Mouse (Mus musculus) lung, postnatal 4 days (tissue): ENCODE results near the gene Selenow.

Experiments used
- DNase-seq, 2 experiments: peaks; one replicate each; pipeline ENCODE4 v3.0.0; 2021

The Selenow gene

DNA sequence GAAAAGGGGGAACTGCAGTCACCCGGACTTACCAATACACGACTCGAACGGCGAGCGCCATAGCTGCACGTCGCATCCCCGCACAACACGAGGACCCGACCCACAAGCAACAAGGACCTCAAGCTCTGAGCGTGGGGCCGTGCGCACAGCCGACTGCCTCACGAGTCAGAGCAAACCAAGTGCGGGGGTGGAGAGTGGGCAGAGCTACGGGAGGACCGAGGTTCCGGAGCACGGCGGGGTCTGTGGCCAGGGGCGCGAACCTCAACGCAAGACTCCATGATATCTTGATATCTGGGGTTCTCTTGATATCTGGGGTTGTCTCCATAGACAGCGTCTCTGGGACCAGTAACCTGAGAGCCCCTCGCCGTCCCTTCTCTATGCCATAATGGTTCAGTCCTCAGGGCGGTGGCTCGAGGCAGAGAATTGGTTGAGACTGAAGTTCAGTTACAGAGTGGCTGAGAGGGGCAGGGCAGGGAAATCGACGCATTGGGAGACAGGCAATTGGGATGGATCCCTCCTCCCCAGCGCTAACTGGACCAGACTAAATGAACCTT is at the start of gene Selenow:
TSS of gene Selenow (minus strand) at position 183 of the 554 bp plus-strand sequence.
- peak; percentile 92 to 93 for DNase-seq

DNA sequence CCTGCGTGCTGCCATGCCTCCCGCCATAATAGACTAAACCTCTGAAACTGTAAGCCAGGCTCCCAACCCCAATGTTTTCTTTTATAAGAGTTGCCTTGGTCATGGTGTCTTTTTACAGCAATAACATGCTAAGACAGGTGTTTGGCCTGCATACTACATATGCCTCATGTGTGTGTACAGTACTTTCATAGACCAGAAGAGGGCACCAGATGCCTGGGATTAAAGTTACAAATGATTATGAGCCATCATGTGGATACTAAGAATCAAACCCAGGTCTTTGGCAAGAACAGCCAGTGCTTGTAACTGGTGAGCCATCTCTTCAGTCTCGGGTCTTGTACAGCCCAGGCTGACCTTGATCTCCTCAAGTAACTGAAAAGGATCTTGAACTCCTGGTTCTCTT is 47.5 kb upstream of the Selenow start:
- no peak for DNase-seq

DNA sequence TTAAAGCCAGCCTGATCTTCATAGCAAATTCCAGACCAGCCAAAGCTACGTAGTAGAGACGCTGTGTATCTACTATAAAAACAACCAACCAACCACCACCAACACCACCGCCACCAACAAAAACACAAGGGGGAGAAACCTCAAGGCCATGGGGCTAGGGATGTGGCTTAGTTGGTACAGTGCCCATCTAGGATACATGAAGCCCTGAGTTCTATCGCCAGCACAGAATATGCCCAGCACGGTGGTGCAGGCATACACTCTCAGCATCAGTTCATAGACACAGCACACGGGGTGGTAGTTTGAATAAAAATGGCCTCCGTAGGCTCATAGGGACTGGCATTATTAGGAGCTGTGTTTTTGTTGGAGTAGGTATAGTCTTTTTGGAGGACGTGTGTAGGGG is 46.1 kb upstream of the Selenow start:
- DNase-seq = no peak

DNA sequence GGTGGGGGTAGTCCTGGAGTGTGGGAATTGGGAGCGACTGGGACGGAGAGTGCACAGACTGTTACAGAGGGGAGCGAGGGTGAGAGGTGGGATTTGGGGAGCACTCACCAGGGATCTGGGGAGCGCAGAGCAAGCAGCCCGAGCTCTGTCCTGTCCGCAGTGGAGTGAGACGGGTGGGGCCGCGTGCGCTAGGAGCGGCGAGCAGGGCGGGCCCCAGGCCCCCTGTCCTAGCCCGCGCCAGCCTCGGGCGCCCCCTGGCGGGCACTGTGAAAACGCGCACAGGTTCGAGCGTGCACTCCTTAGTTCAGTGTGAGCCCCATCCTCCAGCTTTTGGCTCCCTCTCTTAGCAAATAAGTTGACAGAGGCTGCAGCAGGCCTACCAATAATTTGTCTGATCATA is 45.1 kb upstream of the Selenow start, which contains the start of gene Ehd2:
TSS of gene Ehd2 (minus strand) at position 256 of the 400 bp plus-strand sequence.
- DNase-seq = peak; percentile 90 to 92

- no peak for DNase-seq
Measured at GRCm38 (mm10) chr7:15966489-15966888, 44.3 kb upstream of the Selenow start.

- no peak for DNase-seq
Measured at GRCm38 (mm10) chr7:15963798-15964652, 41.8 kb upstream of the Selenow start.

DNA sequence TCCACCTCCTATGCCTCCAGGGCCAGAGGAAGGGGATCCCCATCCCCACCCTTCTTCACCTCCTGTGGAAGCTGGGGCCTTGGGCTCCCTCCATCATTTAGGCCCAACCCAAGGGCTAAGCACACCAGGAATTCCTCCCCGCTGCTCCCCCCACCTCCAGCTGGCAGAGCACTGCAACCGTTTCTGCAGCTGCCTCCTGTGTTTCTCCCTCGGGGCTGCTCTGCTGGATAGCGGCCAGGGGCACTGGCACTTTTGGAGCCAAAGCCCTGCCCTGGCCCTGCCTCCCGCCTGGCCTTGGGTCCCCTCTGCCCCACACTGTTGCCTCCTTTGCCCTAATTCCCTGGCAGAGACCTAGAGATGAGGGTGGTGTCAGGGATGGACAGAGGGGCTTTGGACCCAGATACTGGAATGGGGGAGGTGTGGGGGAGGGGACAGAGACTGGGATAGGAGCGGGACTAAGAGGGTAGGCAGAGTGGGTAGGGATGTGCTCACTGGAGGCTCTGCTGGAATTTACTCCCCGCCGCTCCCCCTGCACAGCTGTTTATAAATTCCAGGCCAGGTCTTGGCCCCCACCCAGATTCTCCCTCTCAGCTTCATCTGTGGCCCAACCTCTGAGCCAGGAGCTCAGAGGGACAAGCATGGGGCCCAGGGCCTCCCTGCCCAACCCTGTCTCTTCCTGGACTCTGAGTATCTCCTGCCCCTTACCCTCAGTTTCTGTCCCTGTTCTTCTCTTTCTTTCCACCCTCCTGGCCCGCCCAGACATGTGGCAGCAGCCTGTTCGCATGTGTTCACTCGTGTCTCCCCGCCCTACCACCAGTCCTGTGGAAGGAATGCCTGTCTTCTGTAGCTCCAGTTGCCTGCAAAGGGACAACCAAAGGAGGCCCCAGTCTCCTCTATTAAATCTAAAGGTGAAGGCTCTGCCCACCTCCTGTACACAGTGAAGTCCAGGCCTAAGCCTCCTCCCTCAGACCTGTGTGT is 40.4 kb upstream of the Selenow start:
- DNase-seq = peak; percentile 89 to 95

GRCm38 (mm10) chr7:15961798-15962197 is 39.6 kb upstream of the Selenow start:
- DNase-seq = no peak

GRCm38 (mm10) chr7:15961239-15961638 is 39.0 kb upstream of the Selenow start:
- peak in 1 of 2 experiments; percentile 74 for DNase-seq

GRCm38 (mm10) chr7:15960691-15961090 is 38.5 kb upstream of the Selenow start:
- peak in 1 of 2 experiments; percentile 57 for DNase-seq

- DNase-seq = peak; percentile 69 to 77
Measured at GRCm38 (mm10) chr7:15956143-15956542, 33.9 kb upstream of the Selenow start.

- peak; percentile 68 to 85 for DNase-seq
Measured at GRCm38 (mm10) chr7:15955509-15955908, 33.3 kb upstream of the Selenow start.

GRCm38 (mm10) chr7:15954978-15955443 is 32.8 kb upstream of the Selenow start:
- peak; percentile 87 to 92 for DNase-seq

- no peak for DNase-seq
Measured at GRCm38 (mm10) chr7:15954436-15954835, 32.2 kb upstream of the Selenow start.

DNA sequence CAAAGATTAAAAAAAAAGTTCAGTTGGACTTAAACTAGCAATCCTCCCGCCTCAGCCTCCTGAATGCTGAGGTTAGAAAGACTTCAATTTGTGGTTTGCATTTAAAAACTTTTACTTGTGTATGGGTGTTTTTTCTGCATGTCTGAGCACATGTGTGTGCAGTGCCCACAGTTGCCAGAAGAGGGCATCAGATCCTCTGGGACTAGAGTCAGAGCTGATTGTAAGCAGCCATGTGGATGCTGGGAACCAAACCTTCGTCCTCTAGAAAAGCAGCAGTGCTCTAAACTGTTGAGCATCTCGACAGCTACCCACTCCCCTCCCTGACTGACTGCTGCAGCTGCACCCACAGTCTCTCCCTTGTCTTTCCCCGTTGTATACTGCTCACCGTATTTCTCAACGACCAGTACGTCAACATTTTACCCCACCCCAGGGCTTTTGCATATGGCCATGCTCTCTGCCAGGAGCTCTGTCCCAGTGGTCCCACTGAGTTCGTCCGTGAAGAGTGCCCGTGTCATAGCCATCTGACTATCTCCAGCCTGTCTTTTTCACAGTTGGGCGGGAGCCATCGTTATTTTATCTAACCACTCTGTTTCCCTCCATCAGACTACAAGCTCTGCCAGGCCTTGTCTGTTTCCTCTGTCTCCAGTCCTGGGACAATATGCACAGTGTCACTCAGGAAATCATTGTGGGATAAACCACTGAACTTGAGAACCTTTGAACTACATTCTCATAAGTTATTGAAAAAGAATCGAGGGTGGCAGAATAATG is 31.3 kb upstream of the Selenow start:
- DNase-seq = peak in 1 of 2 experiments; percentile 24

- DNase-seq = peak in 1 of 2 experiments; percentile 36
Measured at GRCm38 (mm10) chr7:15952416-15952815, 30.2 kb upstream of the Selenow start.

DNA sequence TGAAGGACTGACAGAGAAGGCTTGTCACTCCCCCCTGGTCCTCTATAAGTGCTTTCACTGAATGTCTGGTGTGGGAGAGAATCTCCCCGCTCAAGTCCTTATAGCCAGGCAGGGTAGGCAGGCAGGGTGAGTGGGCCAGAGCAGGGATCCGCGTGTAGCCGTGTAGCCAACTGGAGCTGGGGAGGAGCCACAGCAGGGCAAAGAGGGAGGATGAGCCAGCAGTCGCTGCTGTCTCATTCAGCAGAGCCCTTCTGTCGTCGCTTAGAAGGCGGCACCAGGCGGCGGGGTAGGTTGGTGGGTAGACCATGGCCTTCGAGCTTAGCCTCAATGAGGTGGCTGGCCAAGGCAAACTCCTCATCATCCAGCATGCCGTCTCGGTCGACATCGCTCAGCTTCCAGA is 27.8 kb upstream of the Selenow start:
- DNase-seq = no peak

DNA sequence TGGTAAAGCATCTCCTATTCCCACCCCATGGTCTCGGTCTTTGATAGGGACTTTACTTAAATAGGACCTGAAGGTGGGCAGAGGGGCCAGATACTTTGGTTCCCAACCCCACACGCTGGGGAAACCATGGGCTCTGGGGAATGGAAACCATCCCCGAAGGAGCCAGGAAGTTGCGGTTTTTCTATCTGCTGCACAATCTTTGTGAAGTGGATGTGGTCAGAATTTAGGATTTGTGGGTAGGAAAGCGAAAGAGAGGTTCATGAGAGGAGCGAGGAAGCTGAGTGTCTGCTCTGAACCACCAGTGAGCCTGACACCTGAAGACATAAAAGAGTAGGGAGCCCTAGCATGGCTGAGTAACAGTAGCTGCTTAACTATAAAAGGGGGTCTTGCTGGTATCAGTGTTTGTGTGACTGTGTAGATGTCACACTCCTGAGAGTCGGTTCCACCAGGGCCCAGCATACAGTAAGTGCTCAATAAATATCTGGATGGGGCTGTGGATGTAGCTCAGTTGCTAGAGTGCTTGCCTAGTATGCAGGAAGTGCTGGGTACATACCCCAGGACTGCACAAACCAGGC is 27.1 kb upstream of the Selenow start:
- no peak for DNase-seq

DNA sequence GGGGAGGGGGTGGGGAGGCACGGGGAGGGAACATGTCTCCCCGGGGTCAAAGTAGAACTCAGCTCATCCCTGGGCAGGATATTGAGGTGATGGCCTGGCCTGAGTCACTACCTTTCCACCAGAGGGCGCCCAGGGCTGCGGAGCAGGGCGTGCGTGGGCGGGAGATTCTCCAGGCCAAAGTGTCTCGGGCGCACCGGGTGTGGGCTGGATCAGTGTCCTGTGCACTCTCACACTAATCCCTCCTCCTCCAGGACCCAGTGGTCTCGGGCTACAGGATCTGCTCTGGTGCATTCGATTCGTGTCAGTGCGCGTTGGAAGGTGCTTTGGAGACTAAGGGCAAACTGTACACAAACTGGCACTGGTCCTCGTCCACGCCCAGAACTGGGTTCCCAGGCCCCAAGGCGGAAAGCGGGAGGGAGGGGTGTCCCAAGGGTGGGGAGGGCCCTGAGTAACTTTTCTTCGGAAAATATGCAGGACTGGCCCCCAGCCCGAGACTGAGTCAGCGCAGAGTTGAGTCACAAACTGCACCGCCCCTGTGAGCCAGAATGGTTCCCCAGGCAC is 26.3 kb upstream of the Selenow start:
- DNase-seq = peak; percentile 89 to 91

DNA sequence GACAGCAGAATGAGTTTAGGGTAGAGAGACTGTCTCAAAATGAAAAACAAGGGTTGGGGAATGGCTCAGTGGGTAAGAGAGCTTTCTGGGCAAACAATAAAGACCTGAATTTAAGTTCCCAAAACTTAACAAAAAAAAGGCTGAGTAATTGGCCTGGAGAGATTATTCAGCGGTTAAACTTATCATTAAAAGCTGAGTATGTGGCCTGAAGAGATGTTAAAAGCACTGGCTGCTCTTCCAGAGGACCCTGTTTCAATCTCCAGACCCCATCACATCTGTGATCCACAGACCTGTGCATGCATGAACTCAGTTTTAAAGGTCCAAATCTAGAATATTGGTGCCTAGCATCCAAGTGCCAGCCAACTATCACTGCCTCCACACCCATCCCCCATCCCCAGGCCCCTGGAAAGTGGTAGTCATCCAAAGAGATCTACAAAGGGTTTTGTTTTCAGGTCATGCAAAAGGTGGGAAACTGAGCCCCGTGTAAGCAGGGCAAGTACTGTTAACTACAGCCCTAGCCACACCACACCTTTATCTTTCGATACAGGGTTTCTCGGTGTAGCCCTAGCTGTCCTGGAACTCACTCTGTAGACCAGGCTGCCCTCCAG is 25.6 kb upstream of the Selenow start:
- no peak for DNase-seq
